Mouse (Mus musculus): ENCODE measurements around the gene Cept1. TPM values are rescaled to one million over a fixed set of nuclear protein-coding genes. Genes with fewer than 3 reads are reported as not detected.
A peak's percentile ranks its signal among the peaks of the same experiment; 100 is the strongest.

Gene Cept1
- total and polyA plus RNA-seq, 3 experiments: 15.9 to 32.0 TPM; not detected in 1

DNA sequence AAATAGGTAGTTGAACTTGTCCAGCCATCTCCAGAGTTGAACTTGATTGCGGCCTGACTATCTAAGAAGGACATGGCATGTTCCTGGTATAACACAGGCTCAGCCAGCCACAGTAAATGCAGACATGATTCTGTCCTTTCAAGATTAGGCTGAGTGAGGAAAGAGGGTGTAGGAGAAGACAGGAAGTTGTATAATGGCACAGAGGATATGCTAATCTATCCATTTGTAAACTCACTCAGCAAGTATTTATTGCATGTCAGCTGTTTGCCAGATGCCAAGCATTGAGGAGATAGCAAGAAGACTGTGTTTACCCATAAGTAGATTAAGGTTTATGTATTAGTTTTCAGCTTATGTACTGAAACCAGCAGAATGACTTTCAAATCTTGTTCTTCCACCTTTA, 54.9 kb downstream of the Cept1 start:
- no peak overlapping the region for H3K9ac ChIP-seq (ENCODE audit: control insufficient read depth, low read depth, low read length, poor library complexity, severe bottlenecking)
- no peak overlapping the region for H3K4me3 ChIP-seq (ENCODE audit: control insufficient read depth in 1 of 2, insufficient read depth in 1 of 2, low read depth in 2 of 2, low read length in 2 of 2)
- peak; percentile 69 for DNase-seq (ENCODE audit: low read depth, low spot score)
- H3K9me3 ChIP-seq (replicated peaks; ENCODE audit: insufficient read depth, low read length): no peaks in the 10 kb centered on the region
- H3K27ac ChIP-seq (ENCODE audit: control insufficient read depth, low read depth, low read length): no peak overlapping the region
- no peaks in the 10 kb centered on the region for H3K79me2 ChIP-seq (ENCODE audit: control insufficient read depth, insufficient read depth, low read length, poor library complexity)
- H3K36me3 ChIP-seq (ENCODE audit: control insufficient read depth in 1 of 2, insufficient read depth in 2 of 2, low read length in 2 of 2): peaks cover 0 to 42% of the 10 kb centered on the region in 2 experiments; a peak in 3 of 4 replicates
- no peaks in the 10 kb centered on the region for H3K27me3 ChIP-seq (ENCODE audit: control insufficient read depth in 1 of 2, insufficient read depth in 2 of 2, low read length in 2 of 2)
- TF ChIP-seq GATA1 (IDR thresholded peaks at IDR 0.05; ENCODE audit: low read depth, low read length): peak; percentile 60
- peak; percentile 81 for TF ChIP-seq TAL1 (IDR thresholded peaks at IDR 0.05; ENCODE audit: low read length)
- peak; percentile 26; the same call in 1 of the 2 replicates for TF ChIP-seq ELF1 (IDR thresholded peaks at IDR 0.05; ENCODE audit: low read depth, low read length)
- TF ChIP-seq ZMIZ1 (IDR thresholded peaks at IDR 0.05; ENCODE audit: low read depth, low read length): no peak
- peak; percentile 39; the same call in 1 of the 2 replicates for TF ChIP-seq MXI1 (IDR thresholded peaks at IDR 0.05; ENCODE audit: low read depth, low read length)
- TF ChIP-seq EP300 (IDR thresholded peaks at IDR 0.05; ENCODE audit: low read depth in 1 of 2, low read length in 2 of 2): peak; percentile 76 to 78
- no peak for TF ChIP-seq USF2 (IDR thresholded peaks at IDR 0.05; ENCODE audit: borderline replicate concordance in 1 of 2, insufficient read depth in 1 of 2, low read depth in 1 of 2, low read length in 2 of 2)
- no peak for TF ChIP-seq E2F4 (IDR thresholded peaks at IDR 0.05; ENCODE audit: borderline replicate concordance, low read depth, low read length)
- TF ChIP-seq MYC (IDR thresholded peaks at IDR 0.05; ENCODE audit: low read depth, low read length): 0 out of 2 replicates have a peak, but pooled peaks have one; percentile 23
- peak; percentile 72; the same call in 1 of the 2 replicates for TF ChIP-seq TCF12 (IDR thresholded peaks at IDR 0.05; ENCODE audit: low read depth, low read length)
- TF ChIP-seq MAFK (IDR thresholded peaks at IDR 0.05; ENCODE audit: borderline replicate concordance, low read depth, low read length): peak; percentile 59; the same call in 1 of the 2 replicates
- TF ChIP-seq USF1 (IDR thresholded peaks at IDR 0.05; ENCODE audit: low read depth, low read length): no peak
- peak; percentile 67 for TF ChIP-seq SIN3A (IDR thresholded peaks at IDR 0.05; ENCODE audit: low read length)
- TF ChIP-seq NRF1 (IDR thresholded peaks at IDR 0.05; ENCODE audit: insufficient read depth, low read depth, low read length, poor library complexity, severe bottlenecking): no peak
- peak; percentile 31; the same call in 1 of the 2 replicates for TF ChIP-seq BHLHE40 (IDR thresholded peaks at IDR 0.05; ENCODE audit: borderline replicate concordance, low read depth, low read length)
- no peak for TF ChIP-seq SMC3 (IDR thresholded peaks at IDR 0.05; ENCODE audit: low read depth, low read length)
- peak; percentile 95 for TF ChIP-seq ETS1 (IDR thresholded peaks at IDR 0.05; ENCODE audit: low read depth, low read length)
- TF ChIP-seq UBTF (IDR thresholded peaks at IDR 0.05; ENCODE audit: borderline replicate concordance, insufficient read depth, low read depth, low read length): no peak
- peak; percentile 64; the same call in 1 of the 2 replicates for TF ChIP-seq RCOR1 (IDR thresholded peaks at IDR 0.05; ENCODE audit: low read depth, low read length)
- H3K4me1 ChIP-seq (ENCODE audit: control insufficient read depth in 1 of 2, insufficient read depth in 2 of 2, low read length in 2 of 2): peaks cover 32 to 36% of the 10 kb centered on the region in 2 experiments

DNA sequence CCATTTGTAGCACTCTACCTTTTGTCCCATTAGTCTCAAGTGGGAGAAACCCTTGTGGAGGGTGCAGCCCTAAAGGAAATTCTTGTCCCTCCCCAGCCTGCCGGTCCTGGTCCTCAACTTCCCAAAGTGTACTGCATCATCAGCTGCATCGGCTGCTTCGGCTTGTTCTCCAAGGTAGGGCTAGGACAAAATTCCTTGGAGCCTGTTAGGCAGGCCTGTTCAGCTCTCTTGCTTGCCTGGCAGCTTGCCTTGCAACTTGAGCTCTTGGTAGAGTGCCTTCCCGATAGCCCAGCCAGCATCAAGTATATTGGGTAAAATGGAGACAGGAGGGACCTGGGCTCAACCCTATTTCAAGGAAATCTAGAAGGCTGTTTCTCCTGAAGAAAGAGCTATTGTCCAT, 57.4 kb downstream of the Cept1 start:
- Histone ChIP-seq H3K4me3 (ENCODE audit: control insufficient read depth in 1 of 2, insufficient read depth in 1 of 2, low read depth in 2 of 2, low read length in 2 of 2) (no peak overlapping the region), H3K27me3 (ENCODE audit: control insufficient read depth in 1 of 2, insufficient read depth in 2 of 2, low read length in 2 of 2) (no peaks in the 10 kb centered on the region), H3K4me1 (ENCODE audit: control insufficient read depth in 1 of 2, insufficient read depth in 2 of 2, low read length in 2 of 2) (peaks cover 18 to 21% of the 10 kb centered on the region in 2 experiments), H3K9me3 (replicated peaks; ENCODE audit: insufficient read depth, low read length) (no peaks in the 10 kb centered on the region), H3K36me3 (ENCODE audit: control insufficient read depth in 1 of 2, insufficient read depth in 2 of 2, low read length in 2 of 2) (peaks cover 0 to 26% of the 10 kb centered on the region in 2 experiments; a peak in 2 of 4 replicates), H3K27ac (ENCODE audit: control insufficient read depth, low read depth, low read length) (no peak overlapping the region), H3K9ac (ENCODE audit: control insufficient read depth, low read depth, low read length, poor library complexity, severe bottlenecking) (no peak overlapping the region), H3K79me2 (ENCODE audit: control insufficient read depth, insufficient read depth, low read length, poor library complexity) (no peaks in the 10 kb centered on the region)
- TF ChIP-seq POLR2AphosphoS5 (IDR thresholded peaks at IDR 0.05; ENCODE audit: borderline replicate concordance, low read depth, low read length) (no peak), HCFC1 (IDR thresholded peaks at IDR 0.05; ENCODE audit: low read depth, low read length) (no peak), GATA1 (IDR thresholded peaks at IDR 0.05; ENCODE audit: low read depth, low read length) (no peak), MAFK (IDR thresholded peaks at IDR 0.05; ENCODE audit: borderline replicate concordance, low read depth, low read length) (no peak), TAL1 (IDR thresholded peaks at IDR 0.05; ENCODE audit: low read length) (no peak), CTCF (IDR thresholded peaks at IDR 0.05 in 2 of 3, conservative IDR thresholded peaks at IDR 0.05 in 1 of 3; ENCODE audit: control insufficient read depth in 1 of 3, insufficient read depth in 1 of 3, low read depth in 2 of 3, low read length in 3 of 3, poor library complexity in 1 of 3, severe bottlenecking in 1 of 3) (no peak)
- DNase-seq (ENCODE audit: low read depth, low spot score): no peak

All from MEL (cell line).